Mouse (Mus musculus) CH12.LX (cell line): ENCODE data around the gene Arrdc3. TPM values are rescaled to one million over a fixed set of nuclear protein-coding genes. Genes with fewer than 3 reads are reported as not detected.

Experiments used
- DNase-seq: peaks from one replicate; pipeline ENCODE4 v3.0.0-alpha.2; 2013; ENCODE audit errors: extremely low read depth
- H3K27ac ChIP-seq: 2 replicates; pipeline ENCODE4 v1.5.1; 2012; ENCODE audit warnings: low read depth, mild to moderate bottlenecking, control low read depth, moderate library complexity; ENCODE audit not compliant: insufficient read depth
- H3K27me3 ChIP-seq: replicated peaks from 2 replicates; pipeline ENCODE3; 2012; ENCODE audit warnings: inconsistent platforms
- H3K36me3 ChIP-seq, 2 experiments: replicated peaks in 1 of 2; 2 replicates each; pipeline versions ENCODE3 to v1.6.1; 2012; ENCODE audit warnings: inconsistent platforms in 1 of 2, low read length in 1 of 2, mild to moderate bottlenecking in 1 of 2, mixed read lengths in 1 of 2, moderate library complexity in 1 of 2; ENCODE audit not compliant: control insufficient read depth in 1 of 2, insufficient read depth in 1 of 2
- H3K4me1 ChIP-seq, 2 experiments: 2 replicates each; pipeline ENCODE4 v1.6.1; 2012; ENCODE audit warnings: inconsistent platforms in 1 of 2, moderate library complexity in 1 of 2; ENCODE audit not compliant: insufficient read depth in 2 of 2, control insufficient read depth in 1 of 2
- H3K4me2 ChIP-seq: 2 replicates; pipeline ENCODE4 v1.6.1; 2012; ENCODE audit warnings: low read depth, mild to moderate bottlenecking, control low read depth; ENCODE audit not compliant: poor library complexity, insufficient read depth, severe bottlenecking
- H3K4me3 ChIP-seq, 3 experiments: fragments of 150-350 bp in 1 of 3; sonication (generic) in 1 of 3; replicated peaks in 1 of 3; 2 replicates each; pipeline versions ENCODE3 to v1.5.1; 2011 to 2012; ENCODE audit warnings: low read depth in 2 of 3, low read length in 2 of 3, mild to moderate bottlenecking in 2 of 3, moderate library complexity in 2 of 3, control low read depth in 1 of 3, improper control_type of control experiment in 1 of 3, inconsistent platforms in 1 of 3, mixed read lengths in 1 of 3; ENCODE audit not compliant: poor library complexity in 1 of 3
- H3K79me2 ChIP-seq: replicated peaks from 2 replicates; pipeline ENCODE4 v1.6.1; 2012; ENCODE audit warnings: mild to moderate bottlenecking, moderate library complexity; ENCODE audit not compliant: control insufficient read depth, poor library complexity, insufficient read depth, severe bottlenecking; ENCODE audit errors: extremely low read depth
- H3K9ac ChIP-seq: 2 replicates; pipeline ENCODE4 v1.6.1; 2012; ENCODE audit warnings: low read depth, mild to moderate bottlenecking, control low read depth, moderate library complexity; ENCODE audit not compliant: insufficient read depth
- H3K9me3 ChIP-seq: replicated peaks from 2 replicates; pipeline ENCODE3; 2012; ENCODE audit warnings: low read length, inconsistent platforms, mixed read lengths
- BHLHE40 ChIP-seq: IDR thresholded peaks from 2 replicates; pipeline ENCODE4 v1.6.1; 2011; ENCODE audit warnings: mild to moderate bottlenecking, low read depth, low read length, improper control_type of control experiment
- CHD1 ChIP-seq: IDR thresholded peaks from 2 replicates; pipeline ENCODE4 v1.6.1; 2012; ENCODE audit warnings: low read depth, low read length, improper control_type of control experiment, inconsistent platforms
- CHD2 ChIP-seq: IDR thresholded peaks from 2 replicates; pipeline ENCODE4 v1.6.1; 2011; ENCODE audit warnings: low read length, improper control_type of control experiment
- E2F4 ChIP-seq: IDR thresholded peaks from 2 replicates; pipeline ENCODE4 v1.6.1; 2011; ENCODE audit warnings: low read depth, low read length, improper control_type of control experiment; ENCODE audit not compliant: insufficient replicate concordance
- IRF4 ChIP-seq: IDR thresholded peaks from 2 replicates; pipeline ENCODE4 v1.6.1; 2014; ENCODE audit warnings: low read depth, mild to moderate bottlenecking, inconsistent platforms, low read length, improper control_type of control experiment
- JUND ChIP-seq: conservative IDR thresholded peaks from 2 replicates; pipeline ENCODE4 v1.6.1; 2011; ENCODE audit warnings: low read depth, low read length, improper control_type of control experiment
- MEF2A ChIP-seq: IDR thresholded peaks from 2 replicates; pipeline ENCODE4 v1.6.1; 2014; ENCODE audit warnings: low read depth, mild to moderate bottlenecking, inconsistent platforms, low read length, improper control_type of control experiment, borderline replicate concordance
- MXI1 ChIP-seq: IDR thresholded peaks from 2 replicates; pipeline ENCODE4 v1.6.1; 2011; ENCODE audit warnings: mild to moderate bottlenecking, low read depth, low read length, improper control_type of control experiment
- MYC ChIP-seq: IDR thresholded peaks from 2 replicates; pipeline ENCODE4 v1.6.1; 2011; ENCODE audit warnings: low read depth, mild to moderate bottlenecking, improper control_type of control experiment, low read length
- PAX5 ChIP-seq: IDR thresholded peaks from 2 replicates; pipeline ENCODE4 v1.6.1; 2012; ENCODE audit warnings: low read length, inconsistent platforms, mixed read lengths
- POLR2A ChIP-seq: IDR thresholded peaks from 2 replicates; pipeline ENCODE4 v1.6.1; 2011; ENCODE audit warnings: low read depth, mild to moderate bottlenecking, improper control_type of control experiment, low read length
- POLR2AphosphoS2 ChIP-seq: IDR thresholded peaks from 2 replicates; pipeline ENCODE4 v1.6.1; 2011; ENCODE audit warnings: low read depth, low read length, improper control_type of control experiment
- SMC3 ChIP-seq: IDR thresholded peaks from 2 replicates; pipeline ENCODE4 v1.6.1; 2011; ENCODE audit warnings: low read depth, low read length, improper control_type of control experiment
- TBP ChIP-seq: conservative IDR thresholded peaks from 2 replicates; pipeline ENCODE4 v1.6.1; 2011; ENCODE audit warnings: low read depth, low read length, improper control_type of control experiment
- TCF12 ChIP-seq: IDR thresholded peaks from 2 replicates; pipeline ENCODE4 v1.6.1; 2014; ENCODE audit warnings: low read depth, mild to moderate bottlenecking, inconsistent platforms, low read length, improper control_type of control experiment
- ZKSCAN1 ChIP-seq: IDR thresholded peaks from 2 replicates; pipeline ENCODE4 v1.6.1; 2012; ENCODE audit warnings: low read depth, inconsistent platforms, low read length, improper control_type of control experiment, borderline replicate concordance
- dilution Hi-C: fragments of 300-500 bp; cut with MboI; formaldehyde crosslinking; loops from 2 replicates; pipeline ENCODE4 v1.14.3; 2020; ENCODE audit warnings: low sequenced_read_pairs; ENCODE audit not compliant: extremely low pct_unique_long_range_greater_than_20kb, extremely low pct_ligation_motif_present
- in situ Hi-C: fragments of 300-500 bp; cut with MboI; formaldehyde crosslinking; loops from 3 replicates; pipeline ENCODE4 v1.14.3; 2019; ENCODE audit warnings: low sequenced_read_pairs, low pct_ligation_motif_present, low pct_unique_long_range_greater_than_20kb, mixed read lengths
- polyA plus RNA-seq: library from polyadenylated mRNA; unstranded; fragments of >175 nt; gene quantifications from 2 replicates; pipeline ENCODE4 v1.2.1, GENCODE M21; 2012; ENCODE audit warnings: low read depth; ENCODE audit not compliant: insufficient read length
- total RNA-seq, 2 experiments: library from RNA; depleted of rRNA; stranded (reverse); fragments of 300-350 nt in 1 of 2; fragments of >200 nt in 1 of 2; gene quantifications; 2 replicates each; pipeline ENCODE4 v1.2.3; 2012 to 2014

Gene Arrdc3
- total and polyA plus RNA-seq, 3 experiments: 3.8 to 11.7 (median 5.6) TPM

DNA sequence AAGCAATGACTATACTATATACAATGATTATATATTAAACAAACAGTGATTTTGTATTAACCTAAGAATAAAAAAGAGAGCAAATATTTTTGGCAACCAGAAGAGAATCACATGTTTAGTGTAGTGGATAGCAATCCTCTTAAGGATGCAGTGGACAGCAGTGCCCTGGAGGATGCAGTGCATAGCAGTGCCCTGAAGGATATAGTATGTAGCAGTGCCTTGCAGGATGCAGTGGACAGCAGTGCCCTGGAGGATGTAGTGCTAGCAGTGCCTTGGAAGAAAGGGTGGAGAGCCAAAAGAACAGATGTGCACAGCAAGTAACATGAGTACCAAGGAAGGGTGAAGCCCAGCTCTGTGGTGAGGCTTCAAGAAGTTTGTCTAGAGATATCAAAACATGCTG lies 61.3 kb downstream of the Arrdc3 start:
- Histone ChIP-seq H3K4me2 (no peak overlapping the region), H3K36me3 (no peaks in the 10 kb centered on the region), H3K4me3 (no peak overlapping the region), H3K9ac (no peak overlapping the region), H3K27ac (no peak overlapping the region), H3K27me3 (no peaks in the 10 kb centered on the region), H3K79me2 (no peaks in the 10 kb centered on the region), H3K9me3 (no peaks in the 10 kb centered on the region), H3K4me1 (peaks cover 21 to 33% of the 10 kb centered on the region in 2 experiments)
- no peak for DNase-seq
- dilution Hi-C loops (no loop called here), in situ Hi-C loops (no loop called here)
- no peak for TF ChIP-seq ZKSCAN1
- TF ChIP-seq POLR2A: no peak
- TF ChIP-seq MYC: no peak
- no peak for TF ChIP-seq CHD2
- no peak for TF ChIP-seq MXI1
- TF ChIP-seq E2F4: no peak
- TF ChIP-seq JUND: no peak
- TF ChIP-seq IRF4: no peak
- TF ChIP-seq TBP: no peak
- TF ChIP-seq PAX5: no peak
- TF ChIP-seq BHLHE40: no peak
- no peak for TF ChIP-seq TCF12
- TF ChIP-seq POLR2AphosphoS2: no peak
- no peak for TF ChIP-seq CHD1
- no peak for TF ChIP-seq SMC3
- TF ChIP-seq MEF2A: no peak
